Mouse (Mus musculus): ENCODE measurements around the gene Rtn4ip1. TPM values are rescaled to one million over a fixed set of nuclear protein-coding genes. Genes with fewer than 3 reads are reported as not detected.

Rtn4ip1 gene
- total RNA-seq, 2 experiments from 2014 or later = 13.9 to 15.2 TPM

DNA sequence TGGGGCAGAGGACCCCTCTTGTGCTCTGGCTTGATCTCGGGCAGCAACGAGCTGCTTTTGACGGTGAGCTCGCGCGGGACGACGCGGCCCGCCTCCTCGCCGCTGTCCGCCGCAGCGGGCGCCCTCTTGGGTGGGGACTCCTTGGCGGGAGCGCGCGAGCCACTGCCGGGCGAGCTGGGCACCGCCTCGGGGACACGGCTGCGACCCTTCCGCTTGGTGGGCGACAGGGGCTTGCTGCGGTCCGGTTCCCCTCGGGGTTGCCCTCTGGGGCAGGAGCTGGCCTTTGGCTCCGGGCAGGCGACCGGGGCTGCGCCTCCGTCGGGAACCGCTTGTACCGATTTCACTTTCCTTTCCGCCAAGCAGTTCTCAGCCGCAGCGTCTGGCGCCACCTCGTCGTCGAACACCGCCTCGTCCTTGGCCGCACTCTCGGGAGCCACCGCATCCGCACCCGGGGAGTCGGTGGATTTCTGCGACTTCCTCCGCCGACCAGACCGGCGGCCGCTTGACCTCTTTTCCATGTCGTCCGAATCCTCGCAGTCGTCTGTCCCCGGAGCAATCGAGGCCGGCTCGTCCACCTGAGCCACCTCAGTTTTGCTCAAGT is 102.0 kb downstream of the Rtn4ip1 start:
- no peak for DNase-seq

DNA sequence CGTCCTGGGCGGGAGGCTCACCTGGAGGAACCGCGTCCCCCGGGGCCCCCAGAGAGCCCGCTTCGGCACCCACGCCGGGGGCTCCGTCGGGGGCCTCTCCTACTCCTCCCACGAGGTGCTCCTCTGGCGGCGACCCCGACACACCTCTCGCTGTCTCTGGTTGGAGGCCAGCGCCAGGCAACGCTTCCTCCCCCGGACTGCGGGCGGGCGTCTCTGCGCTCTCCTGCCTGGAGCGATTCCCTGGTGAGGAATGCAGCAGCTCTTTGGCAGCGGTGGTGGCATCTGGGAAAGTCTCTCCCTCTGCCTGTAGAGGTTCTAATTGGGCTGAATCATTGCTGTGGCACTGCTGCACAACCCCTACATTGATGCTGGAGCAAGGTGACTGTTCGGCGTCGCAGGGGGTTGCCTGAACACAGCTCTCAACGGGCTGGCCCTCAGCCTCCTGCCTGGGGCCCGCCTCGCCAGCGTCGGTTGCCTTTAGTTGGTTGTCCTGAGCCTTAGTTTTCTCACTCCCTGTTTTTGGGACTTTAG is 102.7 kb downstream of the Rtn4ip1 start:
- no peak for DNase-seq

DNA sequence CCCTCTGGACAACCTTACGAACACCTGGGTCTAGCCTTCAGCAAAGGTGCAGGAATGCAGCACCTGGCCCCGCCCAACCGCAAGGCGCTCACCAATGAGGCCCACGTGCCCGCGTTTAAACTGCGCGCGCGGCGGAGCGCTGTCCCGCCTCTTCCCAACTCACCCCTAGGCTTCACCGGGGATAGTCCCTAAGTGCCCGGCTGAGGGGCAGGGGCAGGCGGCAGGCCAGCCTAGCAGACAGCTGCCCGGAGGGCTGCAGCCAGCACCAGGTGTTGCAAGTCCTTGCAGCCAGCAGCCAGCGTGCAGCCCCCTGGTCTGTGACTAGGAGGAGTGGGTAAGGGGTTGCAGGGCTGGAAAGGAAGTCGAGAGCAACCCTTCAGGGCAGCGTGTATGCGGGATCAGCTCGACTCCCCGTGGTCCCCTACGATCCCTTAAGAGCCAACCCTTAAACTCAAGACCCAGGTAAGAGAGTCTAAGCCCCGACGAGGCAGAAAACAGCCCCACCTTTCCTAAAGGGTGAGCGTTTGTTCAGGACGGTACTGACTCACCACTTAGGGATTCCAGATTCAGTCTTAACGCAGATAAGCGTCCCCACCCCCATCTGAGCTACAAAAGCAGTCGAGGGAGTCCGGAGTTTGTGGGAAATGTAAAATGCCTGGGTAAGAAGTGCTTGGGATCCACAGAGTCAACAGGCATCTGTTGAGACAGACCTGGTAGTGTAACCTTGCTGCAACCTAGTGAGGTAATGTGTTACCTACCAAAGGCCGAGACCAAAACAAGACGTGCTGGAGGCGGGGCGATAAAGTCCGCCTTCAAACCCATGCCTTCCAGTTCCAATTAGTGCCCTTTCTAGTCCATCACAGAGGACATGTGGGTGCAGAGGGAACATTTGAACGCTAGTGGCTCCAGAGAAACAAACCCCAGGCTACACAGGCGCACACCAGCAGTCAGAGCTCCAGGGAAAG is 104.4 kb downstream of the Rtn4ip1 start:
- no peak for DNase-seq

Other genes starting within 250 kb of the Rtn4ip1 start
- 10 to 100 TPM; 15.3 to 15.5 TPM for gene Qrsl1, start 62 bp upstream of the Rtn4ip1 start, total RNA-seq (2021)
- gene Crybg1, start 247.0 kb downstream of the Rtn4ip1 start, total RNA-seq (2021) = under 1 TPM; 0.50 to 0.86 TPM

Data from layer of hippocampus, postnatal 36 days (tissue).